ENCODE assay signal across 8 mouse cellular contexts in genomic region chr9:44500163-44500533, GRCm38 (mm10). TPM values are rescaled to one million over a fixed set of nuclear protein-coding genes. Genes with fewer than 3 reads are reported as not detected.
A peak's percentile ranks its signal among the peaks of the same experiment; 100 is the strongest.
DNase-seq lines count a peak whose midpoint lies in the region; ATAC-seq and TF ChIP-seq lines count a peak whose summit lies in the region.

No protein-coding gene starts in this region.

- H3K4me3 ChIP-seq in layer of hippocampus, adult 2 months, result no peak overlapping the region
- peak overlapping the region; percentile 46; the same call in 1 of the 2 replicates for H3K4me3 ChIP-seq in embryonic fibroblast, embryonic 13.5 days (ENCODE audit: insufficient read depth, low read length)
- H3K4me3 ChIP-seq in hindbrain, embryonic 13.5 days, result peak overlapping the region; percentile 43
- peak overlapping the region; percentile 41 for H3K4me3 ChIP-seq in myocyte

- peak overlapping the region; percentile 89; the same call in 1 of the 2 replicates for H3K27ac ChIP-seq in layer of hippocampus, adult 2 months
- peak overlapping the region; percentile 96 for H3K27ac ChIP-seq in embryonic fibroblast, embryonic 13.5 days (ENCODE audit: insufficient read depth, low read length)
- peak overlapping the region; percentile 96 for H3K27ac ChIP-seq in hindbrain, embryonic 13.5 days

- ATAC-seq in hindbrain, embryonic 13.5 days (ENCODE audit: low FRiP score), result no peak; the same call in 1 of the 2 replicates
- ATAC-seq in activated CD4-positive, CD25-positive, alpha-beta regulatory T cell, adult 4 months, result no peak

- peaks cover 40% of the 10 kb centered on the region for H3K79me2 ChIP-seq in myocyte (ENCODE audit: control insufficient read depth, insufficient read depth)

- 26% methylated on average over 5 of the region's 5 CpGs for WGBS in hindbrain, embryonic 13.5 days

- no peaks in the 10 kb centered on the region for H3K27me3 ChIP-seq in hindbrain, embryonic 13.5 days
- no peaks in the 10 kb centered on the region for H3K27me3 ChIP-seq in myocyte (ENCODE audit: control insufficient read depth, insufficient read depth, insufficient read length)

- TF ChIP-seq CTCF in layer of hippocampus, adult 2 months (conservative IDR thresholded peaks at IDR 0.05), result no peak
- TF ChIP-seq CTCF in embryonic fibroblast, embryonic 13.5 days (IDR thresholded peaks at IDR 0.05; ENCODE audit: borderline replicate concordance, insufficient read depth, low read length), result no peak

- no peak for TF ChIP-seq POLR2A in embryonic fibroblast, embryonic 13.5 days (IDR thresholded peaks at IDR 0.05; ENCODE audit: low read depth, low read length)
- no peak for TF ChIP-seq POLR2A in myocyte (IDR thresholded peaks at IDR 0.05; ENCODE audit: insufficient read length, low read depth)

- peaks cover 17% of the 10 kb centered on the region for H3K36me3 ChIP-seq in hindbrain, embryonic 13.5 days
- peaks cover 21% of the 10 kb centered on the region for H3K36me3 ChIP-seq in myocyte (ENCODE audit: control insufficient read depth, insufficient read depth)

- H3K4me2 ChIP-seq in hindbrain, embryonic 13.5 days, result peak overlapping the region; percentile 88
- H3K4me2 ChIP-seq in myocyte (ENCODE audit: low read depth), result peak overlapping the region; percentile 96

- peak overlapping the region; percentile 18 for H3ac ChIP-seq in myocyte (ENCODE audit: control insufficient read depth, insufficient read length)

- H3K9ac ChIP-seq in hindbrain, embryonic 13.5 days, result peak overlapping the region; percentile 79

- intact Hi-C loops in left cerebral cortex, postnatal 36 days (cut with DNase I), result no loop called here

- H3K4me1 ChIP-seq in embryonic fibroblast, embryonic 13.5 days (ENCODE audit: control insufficient read depth, insufficient read depth, low read length), result peaks cover 30% of the 10 kb centered on the region
- peaks cover 72% of the 10 kb centered on the region for H3K4me1 ChIP-seq in hindbrain, embryonic 13.5 days (replicated peaks)

- H3K9me3 ChIP-seq in hindbrain, embryonic 13.5 days, result no peaks in the 10 kb centered on the region

- DNase-seq in layer of hippocampus, adult 2 months (ENCODE audit: low spot score in 2 of 2), result no peak
- no peak for DNase-seq in layer of hippocampus, postnatal 25 days (ENCODE audit: extremely low spot score in 1 of 2, low spot score in 1 of 2)
- DNase-seq in layer of hippocampus, adult 11-12 months (ENCODE audit: low spot score), result no peak
- no peak for DNase-seq in left cerebral cortex, postnatal 36 days (ENCODE audit: low spot score in 2 of 2)

TF ChIP-seq in myocyte, 11 proteins besides CTCF, POLR2A, EP300 and RAD21:
- no peak for TF ChIP-seq MYOD1 (IDR thresholded peaks at IDR 0.05; ENCODE audit: control insufficient read depth in 1 of 3, insufficient read length in 2 of 3, low read depth in 2 of 3)
- no peak for TF ChIP-seq E2F4 (IDR thresholded peaks at IDR 0.05; ENCODE audit: insufficient read depth)
- no peak for TF ChIP-seq REST (IDR thresholded peaks at IDR 0.05; ENCODE audit: insufficient read depth, insufficient read length)
- no peak for TF ChIP-seq TCF12 (IDR thresholded peaks at IDR 0.05; ENCODE audit: insufficient read depth, poor library complexity, severe bottlenecking)
- TF ChIP-seq CEBPB (IDR thresholded peaks at IDR 0.05; ENCODE audit: insufficient read depth, poor library complexity, severe bottlenecking), result no peak
- no peak for TF ChIP-seq USF1 (IDR thresholded peaks at IDR 0.05; ENCODE audit: low read depth)
- TF ChIP-seq TCF3 (IDR thresholded peaks at IDR 0.05; ENCODE audit: insufficient read length, low read depth), result no peak
- TF ChIP-seq MYOG (IDR thresholded peaks at IDR 0.05; ENCODE audit: control insufficient read depth in 1 of 3, insufficient read depth in 1 of 3, insufficient read length in 2 of 3, low read depth in 2 of 3), result no peak
- no peak for TF ChIP-seq MAX (IDR thresholded peaks at IDR 0.05; ENCODE audit: low read depth)

RNA-seq across cellular contexts. Expression of gene Bcl9l, which starts 17.5 kb away (rescaled TPM):
- total RNA-seq in layer of hippocampus, adult 2 months (2021), result 10 to 100 TPM; 68.4 to 76.9 TPM
- 10 to 100 TPM; 59.2 to 78.1 TPM for total RNA-seq in layer of hippocampus, postnatal 25 days (2021)
- 56.0 and 61.6 TPM in 2 replicates for polyA plus RNA-seq in embryonic fibroblast, embryonic 13.5 days (2011; ENCODE audit: insufficient read length, low read depth, missing spikeins)
- polyA plus RNA-seq in hindbrain, embryonic 13.5 days (2015; fragmentation: Nextera tagmentation; extraction: Ambion mirVana), result 8.6 TPM in 2 replicates
- polyA plus RNA-seq in myocyte (2012; fragmentation: generic; extraction: Trizol), result 35.4 TPM
- 10 to 100 TPM; 13.2 to 15.2 TPM for polyA plus RNA-seq in activated CD4-positive, CD25-positive, alpha-beta regulatory T cell, adult 4 months (2017; shearing (Covaris generic))
- total RNA-seq in left cerebral cortex, postnatal 36 days (2021), result 10 to 100 TPM; 58.1 to 70.0 TPM

RNA-seq across cellular contexts. Expression of gene Upk2, which starts 45.4 kb away (rescaled TPM):
- not detected for total RNA-seq in layer of hippocampus, adult 2 months (2021)
- not detected for total RNA-seq in layer of hippocampus, postnatal 25 days (2021)
- polyA plus RNA-seq in embryonic fibroblast, embryonic 13.5 days (2011; ENCODE audit: insufficient read length, low read depth, missing spikeins), result not detected in 2 replicates
- not detected in 2 replicates for polyA plus RNA-seq in hindbrain, embryonic 13.5 days (2015; fragmentation: Nextera tagmentation; extraction: Ambion mirVana)
- not detected for polyA plus RNA-seq in myocyte (2012; fragmentation: generic; extraction: Trizol)
- not detected for polyA plus RNA-seq in activated CD4-positive, CD25-positive, alpha-beta regulatory T cell, adult 4 months (2017; shearing (Covaris generic))
- not detected for total RNA-seq in left cerebral cortex, postnatal 36 days (2021)

RNA-seq across cellular contexts. Expression of gene Foxr1, which starts 59.2 kb away (rescaled TPM):
- not detected for total RNA-seq in layer of hippocampus, adult 2 months (2021)
- not detected for total RNA-seq in layer of hippocampus, postnatal 25 days (2021)
- polyA plus RNA-seq in embryonic fibroblast, embryonic 13.5 days (2011; ENCODE audit: insufficient read length, low read depth, missing spikeins), result not detected in 2 replicates
- polyA plus RNA-seq in hindbrain, embryonic 13.5 days (2015; fragmentation: Nextera tagmentation; extraction: Ambion mirVana), result not detected in 2 replicates
- polyA plus RNA-seq in myocyte (2012; fragmentation: generic; extraction: Trizol), result not detected
- under 1 TPM in 1 of 2 experiments, not detected in 1; 0.45 TPM for polyA plus RNA-seq in activated CD4-positive, CD25-positive, alpha-beta regulatory T cell, adult 4 months (2017; shearing (Covaris generic))
- total RNA-seq in left cerebral cortex, postnatal 36 days (2021), result not detected
